In genomic region chr2:32556019-32556418, GRCm38 (mm10) we compare ENCODE assay signal across 13 mouse cellular contexts. TPM values are rescaled to one million over a fixed set of nuclear protein-coding genes. Genes with fewer than 3 reads are reported as not detected.
A peak's percentile ranks its signal among the peaks of the same experiment; 100 is the strongest.
DNase-seq lines count a peak whose midpoint lies in the region; ATAC-seq and TF ChIP-seq lines count a peak whose summit lies in the region.
"Had no signal": no experiment of that assay in that cellular context is flagged by ENCODE, and none has a peak within 500 bp of the region (broad histone marks: within the 10 kb centered on the region; RNA-seq: fewer than 3 reads in every experiment).

No protein-coding gene starts in this region.

- H3K27me3 ChIP-seq in hindbrain, embryonic 12.5 days: no peaks in the 10 kb centered on the region
- H3K27me3 ChIP-seq in stomach, embryonic 15.5 days (replicated peaks): no peaks in the 10 kb centered on the region
- H3K27me3 ChIP-seq: liver, embryonic 15.5 days; Patski had no signal

- no peak for TF ChIP-seq CTCF in left cerebral cortex, adult 2 months (IDR thresholded peaks at IDR 0.05)

- ATAC-seq in CD4-positive, CD25-positive, alpha-beta regulatory T cell, adult 4 months: no peak
- ATAC-seq in hindbrain, embryonic 12.5 days (ENCODE audit: low FRiP score): no peak
- no peak for ATAC-seq in stomach, embryonic 15.5 days (ENCODE audit: insufficient read depth, low FRiP score, low read depth)
- ATAC-seq: Patski had no signal

- no peak overlapping the region for H3K4me3 ChIP-seq in left cerebral cortex, adult 2 months
- H3K4me3 ChIP-seq in hindbrain, embryonic 12.5 days: no peak overlapping the region
- no peak overlapping the region for H3K4me3 ChIP-seq in stomach, embryonic 15.5 days (replicated peaks)
- H3K4me3 ChIP-seq: liver, embryonic 15.5 days; myocyte had no signal

- H3K27ac ChIP-seq in left cerebral cortex, adult 2 months: peak overlapping the region; percentile 19; the same call in 1 of the 2 replicates
- H3K27ac ChIP-seq in hindbrain, embryonic 12.5 days: peak overlapping the region; percentile 72
- H3K27ac ChIP-seq in stomach, embryonic 15.5 days: peak overlapping the region; percentile 51; the same call in 1 of the 2 replicates
- H3K27ac ChIP-seq: liver, embryonic 15.5 days had no signal

- H3K4me2 ChIP-seq in hindbrain, embryonic 12.5 days (replicated peaks): no peak overlapping the region
- no peak overlapping the region for H3K4me2 ChIP-seq in stomach, embryonic 15.5 days
- H3K4me2 ChIP-seq: liver, embryonic 15.5 days had no signal

- peak; percentile 41 for DNase-seq in CD4-positive, CD25-positive, alpha-beta regulatory T cell, adult 2 months (ENCODE audit: low read depth, low spot score)
- DNase-seq in left cerebral cortex, adult 2 months (ENCODE audit: extremely low spot score in 1 of 2, low spot score in 2 of 2): no peak
- DNase-seq in left cerebral cortex, adult 8-10 months (ENCODE audit: low spot score in 2 of 2): no peak
- DNase-seq in adrenal gland, adult 2 months: no peak
- DNase-seq in urinary bladder, postnatal 10 days (ENCODE audit: low spot score): no peak
- DNase-seq: adrenal gland, postnatal 36 days had no signal

- H3K9ac ChIP-seq in hindbrain, embryonic 12.5 days: no peak overlapping the region
- no peak overlapping the region for H3K9ac ChIP-seq in stomach, embryonic 15.5 days
- H3K9ac ChIP-seq: liver, embryonic 15.5 days had no signal

- H3K36me3 ChIP-seq in hindbrain, embryonic 12.5 days: no peaks in the 10 kb centered on the region
- peaks cover 16% of the 10 kb centered on the region; the same call in 1 of the 2 replicates for H3K36me3 ChIP-seq in stomach, embryonic 15.5 days
- H3K36me3 ChIP-seq: liver, embryonic 15.5 days had no signal

- H3K4me1 ChIP-seq in hindbrain, embryonic 12.5 days: peaks cover 66% of the 10 kb centered on the region
- 0 out of 2 replicates have a peak, but pooled peaks cover 7% of the 10 kb centered on the region for H3K4me1 ChIP-seq in stomach, embryonic 15.5 days

- intact Hi-C loops in left cerebral cortex, adult 2 months (cut with DNase I): no loop called here

- H3K9me3 ChIP-seq in hindbrain, embryonic 12.5 days (replicated peaks): no peaks in the 10 kb centered on the region
- no peaks in the 10 kb centered on the region for H3K9me3 ChIP-seq in stomach, embryonic 15.5 days
- H3K9me3 ChIP-seq: liver, embryonic 15.5 days had no signal

- WGBS in hindbrain, embryonic 12.5 days: 80% methylated on average over 7 of the region's 7 CpGs
- 76% methylated on average over 7 of the region's 7 CpGs for WGBS in stomach, embryonic 15.5 days

RNA-seq across cellular contexts. Expression of gene Dpm2, which starts 14.6 kb away (rescaled TPM):
- 100 to 1,000 TPM; 131 to 166 TPM for polyA plus RNA-seq in CD4-positive, CD25-positive, alpha-beta regulatory T cell, adult 4 months (2017; shearing (Covaris generic))
- total RNA-seq in left cerebral cortex, adult 2 months (2021): 10 to 100 TPM; 79.4 to 82.6 TPM
- 10 to 100 TPM; 71.2 to 78.7 (median 72.8) TPM for total RNA-seq in left cerebral cortex, adult 8-10 months (2022)
- polyA plus RNA-seq in hindbrain, embryonic 12.5 days (2016; fragmentation: Nextera tagmentation; extraction: Ambion mirVana): 110 and 117 TPM in 2 replicates
- polyA plus RNA-seq in stomach, embryonic 15.5 days (2015; fragmentation: Nextera tagmentation; extraction: Ambion mirVana): 109 and 112 TPM in 2 replicates
- 10 to 100 TPM; 52.7 to 67.4 TPM for total RNA-seq in adrenal gland, adult 2 months (2021)
- 160 and 165 TPM in 2 replicates for polyA plus RNA-seq in adrenal gland, adult 2 months (2012; rRNA removed)

RNA-seq across cellular contexts. Expression of gene Pip5kl1, which starts 18.6 kb away (rescaled TPM):
- not detected for polyA plus RNA-seq in CD4-positive, CD25-positive, alpha-beta regulatory T cell, adult 4 months (2017; shearing (Covaris generic))
- total RNA-seq in left cerebral cortex, adult 2 months (2021): 10 to 100 TPM; 10.1 to 14.1 TPM
- total RNA-seq in left cerebral cortex, adult 8-10 months (2022): 10 to 100 TPM in 2 of 4 experiments, 1 to 10 TPM in 2; 9.3 to 11.0 (median 10.0) TPM
- polyA plus RNA-seq in hindbrain, embryonic 12.5 days (2016; fragmentation: Nextera tagmentation; extraction: Ambion mirVana): 4.2 and 5.0 TPM in 2 replicates
- polyA plus RNA-seq in stomach, embryonic 15.5 days (2015; fragmentation: Nextera tagmentation; extraction: Ambion mirVana): 0.36 and 0.61 TPM in 2 replicates
- under 1 TPM in 1 of 2 experiments, not detected in 1; 0.29 TPM for total RNA-seq in adrenal gland, adult 2 months (2021)
- polyA plus RNA-seq in adrenal gland, adult 2 months (2012; rRNA removed): 0.10 TPM in 1 of 2 replicates, not detected in the other
- total RNA-seq: adrenal gland, postnatal 36 days; common myeloid progenitor, adult 5-6 weeks had no signal
- polyA plus RNA-seq: liver, embryonic 15.5 days had no signal

RNA-seq across cellular contexts. Expression of gene 9430097D07Rik, which starts 19.5 kb away (rescaled TPM):
- polyA plus RNA-seq in CD4-positive, CD25-positive, alpha-beta regulatory T cell, adult 4 months (2017; shearing (Covaris generic)): not detected
- total RNA-seq in left cerebral cortex, adult 2 months (2021): 1 to 10 TPM in 1 of 2 experiments, under 1 TPM in 1; 0.75 to 1.1 TPM
- total RNA-seq in left cerebral cortex, adult 8-10 months (2022): 1 to 10 TPM in 2 of 4 experiments, under 1 TPM in 2; 0.84 to 2.4 (median 1.1) TPM
- 0.31 and 0.56 TPM in 2 replicates for polyA plus RNA-seq in hindbrain, embryonic 12.5 days (2016; fragmentation: Nextera tagmentation; extraction: Ambion mirVana)
- 0.09 and 0.12 TPM in 2 replicates for polyA plus RNA-seq in stomach, embryonic 15.5 days (2015; fragmentation: Nextera tagmentation; extraction: Ambion mirVana)
- total RNA-seq in adrenal gland, adult 2 months (2021): not detected
- polyA plus RNA-seq in adrenal gland, adult 2 months (2012; rRNA removed): not detected in 2 replicates
- total RNA-seq: adrenal gland, postnatal 36 days; common myeloid progenitor, adult 5-6 weeks had no signal
- polyA plus RNA-seq: liver, embryonic 15.5 days had no signal

RNA-seq across cellular contexts. Expression of gene Fam102a, which starts 20.9 kb away (rescaled TPM):
- polyA plus RNA-seq in CD4-positive, CD25-positive, alpha-beta regulatory T cell, adult 4 months (2017; shearing (Covaris generic)): 10 to 100 TPM; 50.6 to 55.5 TPM
- total RNA-seq in left cerebral cortex, adult 2 months (2021): 10 to 100 TPM; 61.1 to 64.8 TPM
- 10 to 100 TPM; 69.0 to 78.6 (median 70.5) TPM for total RNA-seq in left cerebral cortex, adult 8-10 months (2022)
- polyA plus RNA-seq in hindbrain, embryonic 12.5 days (2016; fragmentation: Nextera tagmentation; extraction: Ambion mirVana): 12.6 and 15.5 TPM in 2 replicates
- 11.2 and 13.0 TPM in 2 replicates for polyA plus RNA-seq in stomach, embryonic 15.5 days (2015; fragmentation: Nextera tagmentation; extraction: Ambion mirVana)
- 10 to 100 TPM; 37.1 to 40.8 TPM for total RNA-seq in adrenal gland, adult 2 months (2021)
- polyA plus RNA-seq in adrenal gland, adult 2 months (2012; rRNA removed): 40.2 and 43.1 TPM in 2 replicates

RNA-seq across cellular contexts. Expression of gene St6galnac4, which starts 30.9 kb away (rescaled TPM):
- 10 to 100 TPM; 25.2 to 38.6 TPM for polyA plus RNA-seq in CD4-positive, CD25-positive, alpha-beta regulatory T cell, adult 4 months (2017; shearing (Covaris generic))
- total RNA-seq in left cerebral cortex, adult 2 months (2021): 10 to 100 TPM; 37.2 to 38.0 TPM
- 10 to 100 TPM; 33.9 to 36.5 (median 34.8) TPM for total RNA-seq in left cerebral cortex, adult 8-10 months (2022)
- polyA plus RNA-seq in hindbrain, embryonic 12.5 days (2016; fragmentation: Nextera tagmentation; extraction: Ambion mirVana): 21.5 and 22.9 TPM in 2 replicates
- 18.3 and 20.3 TPM in 2 replicates for polyA plus RNA-seq in stomach, embryonic 15.5 days (2015; fragmentation: Nextera tagmentation; extraction: Ambion mirVana)
- 10 to 100 TPM in 1 of 2 experiments, 1 to 10 TPM in 1; 5.6 to 14.5 TPM for total RNA-seq in adrenal gland, adult 2 months (2021)
- polyA plus RNA-seq in adrenal gland, adult 2 months (2012; rRNA removed): 15.4 and 18.5 TPM in 2 replicates

Comparison
In these comparisons a context has a peak if more than half of its experiments do, and no peak if none do; other contexts are left out.
1. H3K27ac ChIP-seq: peak in every context shown above with its lines; median percentile 72 in hindbrain, embryonic 12.5 days; 51 in stomach, embryonic 15.5 days; 19 in left cerebral cortex, adult 2 months.